Mouse (Mus musculus) 416B (cell line): ENCODE measurements around the gene Pitpnc1.

Source experiments
- DNase-seq: peaks from one replicate; pipeline ENCODE4 v3.0.0; 2011; ENCODE audit warnings: low read depth

Gene Pitpnc1

GRCm38 (mm10) chr11:107279258-107279657, 191.2 kb downstream of the Pitpnc1 start:
- no peak for DNase-seq

- no peak for DNase-seq
Observed at GRCm38 (mm10) chr11:107276898-107277297, 193.6 kb downstream of the Pitpnc1 start.

- DNase-seq, result no peak
Observed at GRCm38 (mm10) chr11:107276337-107276736, 194.2 kb downstream of the Pitpnc1 start.

GRCm38 (mm10) chr11:107275902-107276301, 194.6 kb downstream of the Pitpnc1 start:
- DNase-seq, result peak; percentile 53

- no peak for DNase-seq
Observed at GRCm38 (mm10) chr11:107274206-107274605, 196.3 kb downstream of the Pitpnc1 start.

GRCm38 (mm10) chr11:107272351-107272975, 198.0 kb downstream of the Pitpnc1 start:
- no peak for DNase-seq

- DNase-seq, result no peak
Observed at GRCm38 (mm10) chr11:107270564-107270963, 199.9 kb downstream of the Pitpnc1 start.

GRCm38 (mm10) chr11:107267522-107267921, 203.0 kb downstream of the Pitpnc1 start:
- DNase-seq, result peak; percentile 48

GRCm38 (mm10) chr11:107265861-107266260, 204.6 kb downstream of the Pitpnc1 start:
- DNase-seq, result no peak

GRCm38 (mm10) chr11:107264889-107265615, 205.4 kb downstream of the Pitpnc1 start:
- DNase-seq, result no peak

GRCm38 (mm10) chr11:107263838-107264237, 206.7 kb downstream of the Pitpnc1 start:
- no peak for DNase-seq

GRCm38 (mm10) chr11:107259428-107259827, 211.1 kb downstream of the Pitpnc1 start:
- no peak for DNase-seq

GRCm38 (mm10) chr11:107255185-107255584, 215.3 kb downstream of the Pitpnc1 start:
- DNase-seq, result peak; percentile 50

GRCm38 (mm10) chr11:107254181-107254580, 216.3 kb downstream of the Pitpnc1 start:
- DNase-seq, result no peak

- DNase-seq, result no peak
Observed at GRCm38 (mm10) chr11:107252026-107252425, 218.5 kb downstream of the Pitpnc1 start.

- DNase-seq, result peak; percentile 16
Observed at GRCm38 (mm10) chr11:107251460-107251859, 219.0 kb downstream of the Pitpnc1 start.

- no peak for DNase-seq
Observed at GRCm38 (mm10) chr11:107250882-107251281, 219.6 kb downstream of the Pitpnc1 start.

- DNase-seq, result no peak
Observed at GRCm38 (mm10) chr11:107248753-107249152, 221.7 kb downstream of the Pitpnc1 start.

GRCm38 (mm10) chr11:107245657-107246056, 224.8 kb downstream of the Pitpnc1 start:
- no peak for DNase-seq

- DNase-seq, result no peak
Observed at GRCm38 (mm10) chr11:107243126-107243525, 227.4 kb downstream of the Pitpnc1 start.

- peak; percentile 13 for DNase-seq
Observed at GRCm38 (mm10) chr11:107241678-107242077, 228.8 kb downstream of the Pitpnc1 start.

- DNase-seq, result no peak
Observed at GRCm38 (mm10) chr11:107238506-107238905, 232.0 kb downstream of the Pitpnc1 start.

- DNase-seq, result no peak
Observed at GRCm38 (mm10) chr11:107237532-107237931, 233.0 kb downstream of the Pitpnc1 start.
